Mouse (Mus musculus) CH12.LX (cell line): ENCODE measurements around the gene Tjap1. TPM values are rescaled to one million over a fixed set of nuclear protein-coding genes. Genes with fewer than 3 reads are reported as not detected.

ENCODE experiments used
- DNase-seq: peaks from one replicate; pipeline ENCODE4 v3.0.0-alpha.2; 2013; ENCODE audit errors: extremely low read depth
- H3K27ac ChIP-seq: 2 replicates; pipeline ENCODE4 v1.5.1; 2012; ENCODE audit warnings: low read depth, mild to moderate bottlenecking, control low read depth, moderate library complexity; ENCODE audit not compliant: insufficient read depth
- H3K27me3 ChIP-seq: replicated peaks from 2 replicates; pipeline ENCODE3; 2012; ENCODE audit warnings: inconsistent platforms
- H3K36me3 ChIP-seq, 2 experiments: replicated peaks in 1 of 2; 2 replicates each; pipeline versions ENCODE3 to v1.6.1; 2012; ENCODE audit warnings: inconsistent platforms in 1 of 2, low read length in 1 of 2, mild to moderate bottlenecking in 1 of 2, mixed read lengths in 1 of 2, moderate library complexity in 1 of 2; ENCODE audit not compliant: control insufficient read depth in 1 of 2, insufficient read depth in 1 of 2
- H3K4me1 ChIP-seq, 2 experiments: 2 replicates each; pipeline ENCODE4 v1.6.1; 2012; ENCODE audit warnings: inconsistent platforms in 1 of 2, moderate library complexity in 1 of 2; ENCODE audit not compliant: insufficient read depth in 2 of 2, control insufficient read depth in 1 of 2
- H3K4me2 ChIP-seq: 2 replicates; pipeline ENCODE4 v1.6.1; 2012; ENCODE audit warnings: low read depth, mild to moderate bottlenecking, control low read depth; ENCODE audit not compliant: poor library complexity, insufficient read depth, severe bottlenecking
- H3K4me3 ChIP-seq, 3 experiments: fragments of 150-350 bp in 1 of 3; sonication (generic) in 1 of 3; replicated peaks in 1 of 3; 2 replicates each; pipeline versions ENCODE3 to v1.5.1; 2011 to 2012; ENCODE audit warnings: low read depth in 2 of 3, low read length in 2 of 3, mild to moderate bottlenecking in 2 of 3, moderate library complexity in 2 of 3, control low read depth in 1 of 3, improper control_type of control experiment in 1 of 3, inconsistent platforms in 1 of 3, mixed read lengths in 1 of 3; ENCODE audit not compliant: poor library complexity in 1 of 3
- H3K79me2 ChIP-seq: replicated peaks from 2 replicates; pipeline ENCODE4 v1.6.1; 2012; ENCODE audit warnings: mild to moderate bottlenecking, moderate library complexity; ENCODE audit not compliant: control insufficient read depth, poor library complexity, insufficient read depth, severe bottlenecking; ENCODE audit errors: extremely low read depth
- H3K9ac ChIP-seq: 2 replicates; pipeline ENCODE4 v1.6.1; 2012; ENCODE audit warnings: low read depth, mild to moderate bottlenecking, control low read depth, moderate library complexity; ENCODE audit not compliant: insufficient read depth
- H3K9me3 ChIP-seq: replicated peaks from 2 replicates; pipeline ENCODE3; 2012; ENCODE audit warnings: low read length, inconsistent platforms, mixed read lengths
- BHLHE40 ChIP-seq: IDR thresholded peaks from 2 replicates; pipeline ENCODE4 v1.6.1; 2011; ENCODE audit warnings: mild to moderate bottlenecking, low read depth, low read length, improper control_type of control experiment
- CHD1 ChIP-seq: IDR thresholded peaks from 2 replicates; pipeline ENCODE4 v1.6.1; 2012; ENCODE audit warnings: low read depth, low read length, improper control_type of control experiment, inconsistent platforms
- CHD2 ChIP-seq: IDR thresholded peaks from 2 replicates; pipeline ENCODE4 v1.6.1; 2011; ENCODE audit warnings: low read length, improper control_type of control experiment
- CTCF ChIP-seq, 2 experiments: IDR thresholded peaks in 1 of 2; conservative IDR thresholded peaks in 1 of 2; 2 replicates each; pipeline ENCODE4 v1.5.1; 2011 to 2012; ENCODE audit warnings: low read depth in 2 of 2, low read length in 2 of 2, improper control_type of control experiment in 1 of 2, inconsistent platforms in 1 of 2, mild to moderate bottlenecking in 1 of 2, moderate library complexity in 1 of 2
- E2F4 ChIP-seq: IDR thresholded peaks from 2 replicates; pipeline ENCODE4 v1.6.1; 2011; ENCODE audit warnings: low read depth, low read length, improper control_type of control experiment; ENCODE audit not compliant: insufficient replicate concordance
- ELF1 ChIP-seq: IDR thresholded peaks from 2 replicates; pipeline ENCODE4 v1.6.1; 2014; ENCODE audit warnings: low read depth, mild to moderate bottlenecking, inconsistent platforms, low read length, improper control_type of control experiment
- EP300 ChIP-seq: IDR thresholded peaks from 2 replicates; pipeline ENCODE4 v1.6.1; 2011; ENCODE audit warnings: low read length, improper control_type of control experiment
- ETS1 ChIP-seq: conservative IDR thresholded peaks from 2 replicates; pipeline ENCODE4 v1.6.1; 2012; ENCODE audit warnings: low read depth, mild to moderate bottlenecking, inconsistent platforms, low read length, improper control_type of control experiment, moderate library complexity
- GABPA ChIP-seq: IDR thresholded peaks from 2 replicates; pipeline ENCODE4 v1.6.1; 2012; ENCODE audit warnings: low read depth, low read length, improper control_type of control experiment, inconsistent platforms; ENCODE audit not compliant: insufficient replicate concordance
- HCFC1 ChIP-seq: IDR thresholded peaks from 2 replicates; pipeline ENCODE4 v1.6.1; 2012; ENCODE audit warnings: low read depth, mild to moderate bottlenecking, inconsistent platforms, low read length, improper control_type of control experiment
- IRF4 ChIP-seq: IDR thresholded peaks from 2 replicates; pipeline ENCODE4 v1.6.1; 2014; ENCODE audit warnings: low read depth, mild to moderate bottlenecking, inconsistent platforms, low read length, improper control_type of control experiment
- JUN ChIP-seq: IDR thresholded peaks from 2 replicates; pipeline ENCODE4 v1.6.1; 2011; ENCODE audit warnings: low read depth, mild to moderate bottlenecking, low read length, improper control_type of control experiment, moderate library complexity; ENCODE audit not compliant: insufficient read depth
- JUND ChIP-seq: conservative IDR thresholded peaks from 2 replicates; pipeline ENCODE4 v1.6.1; 2011; ENCODE audit warnings: low read depth, low read length, improper control_type of control experiment
- KAT2A ChIP-seq: IDR thresholded peaks from 2 replicates; pipeline ENCODE4 v1.6.1; 2012; ENCODE audit warnings: low read length, improper control_type of control experiment, inconsistent platforms; ENCODE audit not compliant: insufficient replicate concordance
- MAFK ChIP-seq: IDR thresholded peaks from 2 replicates; pipeline ENCODE4 v1.6.1; 2011; ENCODE audit warnings: low read length, improper control_type of control experiment; ENCODE audit not compliant: insufficient replicate concordance
- MAX ChIP-seq: IDR thresholded peaks from 2 replicates; pipeline ENCODE4 v1.6.1; 2011; ENCODE audit warnings: low read length, improper control_type of control experiment
- MAZ ChIP-seq: IDR thresholded peaks from 2 replicates; pipeline ENCODE4 v1.6.1; 2012; ENCODE audit warnings: low read depth, mild to moderate bottlenecking, inconsistent platforms, low read length, improper control_type of control experiment, moderate library complexity
- MEF2A ChIP-seq: IDR thresholded peaks from 2 replicates; pipeline ENCODE4 v1.6.1; 2014; ENCODE audit warnings: low read depth, mild to moderate bottlenecking, inconsistent platforms, low read length, improper control_type of control experiment, borderline replicate concordance
- MXI1 ChIP-seq: IDR thresholded peaks from 2 replicates; pipeline ENCODE4 v1.6.1; 2011; ENCODE audit warnings: mild to moderate bottlenecking, low read depth, low read length, improper control_type of control experiment
- MYC ChIP-seq: IDR thresholded peaks from 2 replicates; pipeline ENCODE4 v1.6.1; 2011; ENCODE audit warnings: low read depth, mild to moderate bottlenecking, improper control_type of control experiment, low read length
- NELFE ChIP-seq: IDR thresholded peaks from 2 replicates; pipeline ENCODE4 v1.6.1; 2011; ENCODE audit warnings: low read depth, low read length, improper control_type of control experiment
- NRF1 ChIP-seq: IDR thresholded peaks from 2 replicates; pipeline ENCODE4 v1.6.1; 2014; ENCODE audit warnings: low read depth, mild to moderate bottlenecking, inconsistent platforms, low read length, improper control_type of control experiment, moderate library complexity
- PAX5 ChIP-seq: IDR thresholded peaks from 2 replicates; pipeline ENCODE4 v1.6.1; 2012; ENCODE audit warnings: low read length, inconsistent platforms, mixed read lengths
- POLR2A ChIP-seq: IDR thresholded peaks from 2 replicates; pipeline ENCODE4 v1.6.1; 2011; ENCODE audit warnings: low read depth, mild to moderate bottlenecking, improper control_type of control experiment, low read length
- POLR2AphosphoS2 ChIP-seq: IDR thresholded peaks from 2 replicates; pipeline ENCODE4 v1.6.1; 2011; ENCODE audit warnings: low read depth, low read length, improper control_type of control experiment
- RAD21 ChIP-seq: IDR thresholded peaks from 2 replicates; pipeline ENCODE4 v1.6.1; 2011; ENCODE audit warnings: low read depth, mild to moderate bottlenecking, low read length, improper control_type of control experiment, moderate library complexity
- RCOR1 ChIP-seq: conservative IDR thresholded peaks from 2 replicates; pipeline ENCODE4 v1.6.1; 2012; ENCODE audit warnings: low read depth, mild to moderate bottlenecking, inconsistent platforms, low read length, improper control_type of control experiment
- SIN3A ChIP-seq: IDR thresholded peaks from 2 replicates; pipeline ENCODE4 v1.6.1; 2012; ENCODE audit warnings: low read length, improper control_type of control experiment, inconsistent platforms
- SMC3 ChIP-seq: IDR thresholded peaks from 2 replicates; pipeline ENCODE4 v1.6.1; 2011; ENCODE audit warnings: low read depth, low read length, improper control_type of control experiment
- TBP ChIP-seq: conservative IDR thresholded peaks from 2 replicates; pipeline ENCODE4 v1.6.1; 2011; ENCODE audit warnings: low read depth, low read length, improper control_type of control experiment
- TCF12 ChIP-seq: IDR thresholded peaks from 2 replicates; pipeline ENCODE4 v1.6.1; 2014; ENCODE audit warnings: low read depth, mild to moderate bottlenecking, inconsistent platforms, low read length, improper control_type of control experiment
- UBTF ChIP-seq: IDR thresholded peaks from 2 replicates; pipeline ENCODE4 v1.6.1; 2012; ENCODE audit warnings: low read depth, mild to moderate bottlenecking, inconsistent platforms, low read length, improper control_type of control experiment, moderate library complexity
- USF1 ChIP-seq: IDR thresholded peaks from 2 replicates; pipeline ENCODE4 v1.6.1; 2014; ENCODE audit warnings: low read depth, mild to moderate bottlenecking, inconsistent platforms, low read length, improper control_type of control experiment
- USF2 ChIP-seq: conservative IDR thresholded peaks from 2 replicates; pipeline ENCODE4 v1.6.1; 2011; ENCODE audit warnings: low read depth, low read length, improper control_type of control experiment
- ZC3H11A ChIP-seq: IDR thresholded peaks from 2 replicates; pipeline ENCODE4 v1.6.1; 2012; ENCODE audit warnings: low read depth, mild to moderate bottlenecking, inconsistent platforms, low read length, improper control_type of control experiment
- ZKSCAN1 ChIP-seq: IDR thresholded peaks from 2 replicates; pipeline ENCODE4 v1.6.1; 2012; ENCODE audit warnings: low read depth, inconsistent platforms, low read length, improper control_type of control experiment, borderline replicate concordance
- ZMIZ1 ChIP-seq: IDR thresholded peaks from 2 replicates; pipeline ENCODE4 v1.6.1; 2012; ENCODE audit warnings: low read depth, mild to moderate bottlenecking, inconsistent platforms, low read length, improper control_type of control experiment
- ZNF384 ChIP-seq: IDR thresholded peaks from 2 replicates; pipeline ENCODE4 v1.6.1; 2012; ENCODE audit warnings: low read depth, low read length, improper control_type of control experiment, inconsistent platforms
- dilution Hi-C: fragments of 300-500 bp; cut with MboI; formaldehyde crosslinking; loops from 2 replicates; pipeline ENCODE4 v1.14.3; 2020; ENCODE audit warnings: low sequenced_read_pairs; ENCODE audit not compliant: extremely low pct_unique_long_range_greater_than_20kb, extremely low pct_ligation_motif_present
- in situ Hi-C: fragments of 300-500 bp; cut with MboI; formaldehyde crosslinking; loops from 3 replicates; pipeline ENCODE4 v1.14.3; 2019; ENCODE audit warnings: low sequenced_read_pairs, low pct_ligation_motif_present, low pct_unique_long_range_greater_than_20kb, mixed read lengths
- polyA plus RNA-seq: library from polyadenylated mRNA; unstranded; fragments of >175 nt; gene quantifications from 2 replicates; pipeline ENCODE4 v1.2.1, GENCODE M21; 2012; ENCODE audit warnings: low read depth; ENCODE audit not compliant: insufficient read length
- total RNA-seq, 2 experiments: library from RNA; depleted of rRNA; stranded (reverse); fragments of 300-350 nt in 1 of 2; fragments of >200 nt in 1 of 2; gene quantifications; 2 replicates each; pipeline ENCODE4 v1.2.3; 2012 to 2014

The Tjap1 gene
- total and polyA plus RNA-seq, 3 experiments: 8.6 to 24.3 (median 14.2) TPM

DNA sequence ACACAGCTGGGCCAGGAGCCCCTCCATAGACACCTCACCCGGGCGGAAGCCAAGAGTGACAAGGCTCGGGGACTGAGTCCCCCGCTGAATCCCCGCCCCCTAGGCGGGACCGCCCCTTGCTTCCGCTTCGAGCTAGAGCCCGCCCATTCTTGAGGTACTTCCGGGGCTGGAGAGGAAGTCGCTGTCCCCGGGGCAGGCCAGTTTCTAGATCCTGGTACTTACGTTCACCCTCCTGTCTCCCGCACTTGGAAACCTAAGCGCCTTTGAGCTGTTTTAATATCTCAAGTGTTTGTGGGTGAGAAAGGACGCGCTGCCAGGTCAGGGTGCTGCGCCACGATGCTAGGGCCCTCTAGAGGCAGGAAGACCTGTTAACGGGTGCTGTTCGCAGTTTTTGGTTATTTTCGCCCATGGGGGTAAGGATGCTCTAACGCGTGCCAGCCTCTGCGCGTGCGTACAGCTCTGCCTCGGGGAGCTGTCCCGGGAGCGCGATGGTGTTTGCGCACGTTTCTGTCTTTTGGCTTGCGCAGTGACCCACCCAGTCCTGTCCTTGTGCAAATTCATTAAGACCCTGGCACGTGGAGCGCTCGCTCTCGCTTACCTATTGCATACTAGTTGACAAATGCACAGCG is 45.2 kb upstream of the Tjap1 start, which contains the start of gene Abcc10:
Abcc10 (minus strand) TSS at position 447 of the 629 bp plus-strand sequence.
- DNase-seq: peak; percentile 96
- Histone ChIP-seq H3K36me3 (peaks cover 3 to 18% of the 10 kb centered on the region in 2 experiments), H3K27ac (peak within 1 kb of the TSS; percentile 58), H3K79me2 (no peaks in the 10 kb centered on the region), H3K9me3 (peaks cover 4% of the 10 kb centered on the region), H3K4me3 (peak within 1 kb of the TSS; percentile 77 to 92 (median 88)), H3K4me2 (peak within 1 kb of the TSS; percentile 85), H3K27me3 (no peaks in the 10 kb centered on the region), H3K9ac (peak within 1 kb of the TSS; percentile 72), H3K4me1 (peaks cover 0 to 13% of the 10 kb centered on the region in 2 experiments; a peak in 2 of 4 replicates)
- in situ Hi-C loops (no loop called here), dilution Hi-C loops (no loop called here)
- TF ChIP-seq JUND (no peak), MAFK (no peak), TBP (peak; percentile 67), SIN3A (no peak; the same call in 1 of the 2 replicates), MXI1 (peak; percentile 88), CHD2 (no peak), ZMIZ1 (peak; percentile 94), MEF2A (peak; percentile 25; the same call in 1 of the 2 replicates), NRF1 (peak; percentile 94), ZNF384 (no peak), KAT2A (peak; percentile 58; the same call in 1 of the 2 replicates), RAD21 (no peak), CHD1 (no peak), USF1 (no peak), POLR2A (peak; percentile 95), ZC3H11A (no peak), HCFC1 (peak; percentile 79), ZKSCAN1 (no peak), BHLHE40 (peak; percentile 97), POLR2AphosphoS2 (peak; percentile 90), NELFE (peak; percentile 91), RCOR1 (no peak), GABPA (no peak), E2F4 (no peak), MAX (peak; percentile 91), UBTF (no peak), USF2 (no peak), TCF12 (peak; percentile 85; the same call in 1 of the 2 replicates), IRF4 (no peak), MAZ (no peak), SMC3 (no peak), EP300 (no peak), CTCF (conservative IDR thresholded peaks at IDR 0.05 in 1 of 2, IDR thresholded peaks at IDR 0.05 in 1 of 2; ENCODE audit: low read depth in 2 of 2, low read length in 2 of 2) (peak in 1 of 2 experiments; percentile 53; a peak in 2 of 4 replicates), ETS1 (no peak; the same call in 1 of the 2 replicates), JUN (no peak; the same call in 1 of the 2 replicates), PAX5 (no peak), MYC (peak; percentile 96), ELF1 (peak; percentile 96)
